Mouse (Mus musculus) ES-Bruce4 (cell line): ENCODE measurements around the gene Zfp422.

Source experiments
- CTCF ChIP-seq: IDR thresholded peaks from one replicate; pipeline ENCODE4 v1.8.1; 2011; ENCODE audit warnings: low read depth, low read length
- POLR2A ChIP-seq: IDR thresholded peaks from one replicate; pipeline ENCODE4 v1.8.1; 2011; ENCODE audit warnings: low read length; ENCODE audit not compliant: insufficient read depth

- TF ChIP-seq POLR2A (no peak), CTCF (no peak)
Observed at GRCm38 (mm10) chr6:116664031-116664430, 35.2 kb upstream of the Zfp422 start.
